Mouse (Mus musculus) midbrain, embryonic 16.5 days (tissue): ENCODE data around the gene Tmem109. TPM values are rescaled to one million over a fixed set of nuclear protein-coding genes. Genes with fewer than 3 reads are reported as not detected.

Experiments used
- ATAC-seq: fragments of 200-750 bp; cut with Nextera tagmentation; 2 replicates; pipeline ENCODE4 v1.8.0; 2017; ENCODE audit warnings: moderate TSS enrichment
- H3K27ac ChIP-seq: fragments of 300-500 bp; sonication (generic); 2 replicates; pipeline ENCODE4 v1.5.1; 2014; ENCODE audit warnings: mild to moderate bottlenecking, low read length, mixed read lengths
- H3K27me3 ChIP-seq: fragments of 300-500 bp; sonication (generic); 2 replicates; pipeline ENCODE4 v1.6.1; 2014; ENCODE audit warnings: low read depth, low read length, mixed read lengths; ENCODE audit not compliant: control insufficient read depth, insufficient read depth
- H3K36me3 ChIP-seq: fragments of 300-500 bp; sonication (generic); 2 replicates; pipeline ENCODE4 v1.6.1; 2014; ENCODE audit warnings: mild to moderate bottlenecking, low read length, moderate library complexity, mixed read lengths; ENCODE audit not compliant: control insufficient read depth, insufficient read depth
- H3K4me1 ChIP-seq: fragments of 300-500 bp; sonication (generic); 2 replicates; pipeline ENCODE4 v1.6.1; 2014; ENCODE audit warnings: mild to moderate bottlenecking, low read length, mixed read lengths; ENCODE audit not compliant: control insufficient read depth, insufficient read depth
- H3K4me2 ChIP-seq: fragments of 300-500 bp; sonication (generic); 2 replicates; pipeline ENCODE4 v1.6.1; 2014; ENCODE audit warnings: mild to moderate bottlenecking, low read length, mixed read lengths
- H3K4me3 ChIP-seq: fragments of 300-500 bp; sonication (generic); 2 replicates; pipeline ENCODE4 v1.5.1; 2014; ENCODE audit warnings: low read depth, mild to moderate bottlenecking, low read length, moderate library complexity, mixed read lengths
- H3K9ac ChIP-seq: fragments of 300-500 bp; sonication (generic); 2 replicates; pipeline ENCODE4 v1.6.1; 2014; ENCODE audit warnings: low read depth, low read length, mixed read lengths
- H3K9me3 ChIP-seq: fragments of 300-500 bp; sonication (generic); replicated peaks from 2 replicates; pipeline ENCODE4 v1.6.1; 2014; ENCODE audit warnings: mild to moderate bottlenecking, low read length, mixed read lengths; ENCODE audit not compliant: control insufficient read depth, poor library complexity, severe bottlenecking
- WGBS: fragments of 180-500 bp; shearing (Covaris S2); extraction: QIAGEN DNeasy Blood & Tissue Kit; methylation state at CpG from one replicate; pipeline ENCODE4 v1.1.7; 2014; 5-methylcytosine and 5-hydroxymethylcytosine counted together
- polyA plus RNA-seq: library from polyadenylated mRNA; unstranded; fragments of >200 nt; fragmentation: Nextera tagmentation; extraction: Ambion mirVana; gene quantifications from 2 replicates; pipeline ENCODE4 v1.2.1, GENCODE M21; 2015

The Tmem109 gene
- polyA plus RNA-seq, 1 experiment from 2014 or later: 47.0 TPM

GRCm38 (mm10) chr19:10914870-10915269 is 33.1 kb upstream of the Tmem109 start:
- no peak for ATAC-seq
- H3K27me3 ChIP-seq: no peaks in the 10 kb centered on the region
- H3K4me3 ChIP-seq: no peak overlapping the region
- WGBS: 77% methylated on average over 2 of the region's 2 CpGs
- H3K9ac ChIP-seq: no peak overlapping the region
- H3K36me3 ChIP-seq: no peaks in the 10 kb centered on the region
- no peak overlapping the region for H3K27ac ChIP-seq
- H3K4me2 ChIP-seq: no peak overlapping the region
- H3K9me3 ChIP-seq: no peaks in the 10 kb centered on the region
- H3K4me1 ChIP-seq: 0 out of 2 replicates have a peak, but pooled peaks cover 2% of the 10 kb centered on the region

GRCm38 (mm10) chr19:10914291-10914690 is 32.5 kb upstream of the Tmem109 start:
- H3K4me2 ChIP-seq: no peak overlapping the region
- H3K4me3 ChIP-seq: no peak overlapping the region
- no peak overlapping the region for H3K9ac ChIP-seq
- 0 out of 2 replicates have a peak, but pooled peaks cover 2% of the 10 kb centered on the region for H3K4me1 ChIP-seq
- WGBS: 77% methylated on average over 7 of the region's 7 CpGs
- no peak for ATAC-seq
- H3K36me3 ChIP-seq: no peaks in the 10 kb centered on the region
- H3K27me3 ChIP-seq: no peaks in the 10 kb centered on the region
- no peak overlapping the region for H3K27ac ChIP-seq
- no peaks in the 10 kb centered on the region for H3K9me3 ChIP-seq

GRCm38 (mm10) chr19:10909087-10909721 is 27.4 kb upstream of the Tmem109 start:
- no peaks in the 10 kb centered on the region for H3K9me3 ChIP-seq

GRCm38 (mm10) chr19:10907891-10908290 is 26.1 kb upstream of the Tmem109 start:
- Histone ChIP-seq H3K4me2 (no peak overlapping the region), H3K4me3 (no peak overlapping the region), H3K4me1 (no peaks in the 10 kb centered on the region), H3K27me3 (no peaks in the 10 kb centered on the region), H3K36me3 (peaks cover 27% of the 10 kb centered on the region), H3K27ac (no peak overlapping the region), H3K9me3 (no peaks in the 10 kb centered on the region), H3K9ac (no peak overlapping the region)
- peak; percentile 36; the same call in 1 of the 2 replicates for ATAC-seq
- 63% methylated on average over 3 of the region's 3 CpGs for WGBS

More at GRCm38 (mm10) chr19:10909087-10909721, 27.4 kb upstream of the Tmem109 start:
- H3K4me1 ChIP-seq: no peaks in the 10 kb centered on the region
- H3K27me3 ChIP-seq: no peaks in the 10 kb centered on the region
- no peak overlapping the region for H3K4me3 ChIP-seq
- no peak overlapping the region for H3K27ac ChIP-seq
- no peak for ATAC-seq
- H3K36me3 ChIP-seq: peaks cover 15% of the 10 kb centered on the region
- no peak overlapping the region for H3K9ac ChIP-seq
- WGBS: 88% methylated on average over 6 of the region's 6 CpGs
- no peak overlapping the region for H3K4me2 ChIP-seq

DNA sequence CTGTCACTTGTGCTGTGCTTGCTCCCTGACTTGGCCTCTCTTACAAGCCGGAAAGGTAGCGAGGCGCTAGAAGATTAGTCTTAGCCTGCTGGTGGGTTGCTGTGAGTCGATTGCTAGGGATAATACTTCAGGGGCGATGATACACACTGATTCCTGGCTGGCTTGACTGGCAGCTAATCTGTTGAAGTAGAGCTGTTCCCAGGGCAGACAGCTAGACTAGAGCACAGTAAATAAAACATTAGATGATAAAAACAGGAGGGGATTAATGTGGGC is 23.9 kb upstream of the Tmem109 start:
- no peak overlapping the region for H3K27ac ChIP-seq
- H3K4me1 ChIP-seq: no peaks in the 10 kb centered on the region
- H3K27me3 ChIP-seq: no peaks in the 10 kb centered on the region
- no peak for ATAC-seq
- H3K9me3 ChIP-seq: no peaks in the 10 kb centered on the region
- no peak overlapping the region for H3K9ac ChIP-seq
- WGBS: 79% methylated on average over 5 of the region's 5 CpGs
- peaks cover 47% of the 10 kb centered on the region for H3K36me3 ChIP-seq
- no peak overlapping the region for H3K4me2 ChIP-seq
- no peak overlapping the region for H3K4me3 ChIP-seq

DNA sequence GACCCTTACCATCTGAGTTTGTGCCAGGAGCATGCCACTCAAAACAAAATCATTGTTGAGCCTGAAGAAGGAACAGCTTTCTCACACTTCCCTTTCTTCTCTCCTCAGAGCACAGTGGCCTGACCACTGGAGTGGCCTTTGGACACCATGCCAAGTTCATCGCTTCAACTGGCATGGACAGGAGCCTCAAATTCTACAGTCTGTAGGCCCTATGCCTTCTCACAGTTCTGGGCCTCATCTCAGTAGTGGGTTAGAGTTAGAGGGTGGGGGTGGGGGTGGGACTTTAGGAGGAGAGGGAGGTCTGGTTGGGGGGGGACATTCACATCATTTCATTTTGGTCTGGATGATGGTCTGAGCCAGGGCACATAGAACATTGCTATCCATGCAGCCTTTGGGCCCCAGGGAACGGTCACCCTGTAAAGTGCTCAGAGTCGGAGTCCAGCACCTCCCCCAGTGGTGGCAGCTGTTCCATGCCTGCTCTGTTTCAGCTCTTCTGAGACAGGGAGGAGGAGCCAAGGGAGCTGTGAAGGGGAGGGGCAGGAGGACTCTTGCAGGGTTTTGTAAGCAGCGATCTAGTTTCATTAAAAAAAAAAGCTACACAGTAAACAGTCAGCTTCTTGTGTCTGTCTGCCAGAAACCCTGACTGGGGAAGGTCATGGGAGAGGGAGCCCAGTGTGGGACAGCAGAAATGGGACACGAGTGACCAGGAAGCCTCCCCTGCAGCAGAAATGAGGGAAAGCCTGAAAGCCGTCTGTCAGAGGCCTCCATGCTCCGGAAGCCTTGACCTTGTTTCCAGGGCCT is 23.3 kb upstream of the Tmem109 start:
- H3K9ac ChIP-seq: no peak overlapping the region
- WGBS: 69% methylated on average over 7 of the region's 7 CpGs
- H3K9me3 ChIP-seq: no peaks in the 10 kb centered on the region
- H3K4me2 ChIP-seq: no peak overlapping the region
- no peak overlapping the region for H3K27ac ChIP-seq
- H3K27me3 ChIP-seq: no peaks in the 10 kb centered on the region
- H3K4me1 ChIP-seq: no peaks in the 10 kb centered on the region
- H3K4me3 ChIP-seq: no peak overlapping the region
- ATAC-seq: no peak
- peaks cover 51% of the 10 kb centered on the region for H3K36me3 ChIP-seq

DNA sequence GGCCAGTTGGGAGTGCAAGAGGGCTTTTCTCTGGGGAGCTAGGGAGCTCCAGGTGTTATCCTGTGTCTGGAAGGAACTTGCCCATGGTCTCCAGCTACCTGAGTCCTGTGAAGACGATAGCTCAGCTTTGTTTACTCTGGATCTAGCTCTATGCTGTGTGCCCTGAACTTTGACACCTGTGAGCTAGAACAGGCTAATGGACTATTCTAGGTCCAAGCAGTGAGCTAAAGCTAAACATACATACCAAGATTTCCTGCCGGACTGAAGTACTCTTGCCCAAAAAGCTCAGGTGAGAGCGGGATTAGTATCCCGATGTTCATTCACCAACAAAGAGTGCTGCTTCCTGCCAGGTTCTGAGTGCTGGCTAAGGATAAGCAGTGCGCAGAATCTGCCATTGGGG is 22.7 kb upstream of the Tmem109 start:
- WGBS: 92% methylated on average over 5 of the region's 5 CpGs
- H3K4me1 ChIP-seq: no peaks in the 10 kb centered on the region
- no peaks in the 10 kb centered on the region for H3K9me3 ChIP-seq
- H3K27ac ChIP-seq: no peak overlapping the region
- no peaks in the 10 kb centered on the region for H3K27me3 ChIP-seq
- no peak overlapping the region for H3K4me3 ChIP-seq
- no peak for ATAC-seq
- no peak overlapping the region for H3K4me2 ChIP-seq
- no peak overlapping the region for H3K9ac ChIP-seq
- H3K36me3 ChIP-seq: peaks cover 57% of the 10 kb centered on the region

DNA sequence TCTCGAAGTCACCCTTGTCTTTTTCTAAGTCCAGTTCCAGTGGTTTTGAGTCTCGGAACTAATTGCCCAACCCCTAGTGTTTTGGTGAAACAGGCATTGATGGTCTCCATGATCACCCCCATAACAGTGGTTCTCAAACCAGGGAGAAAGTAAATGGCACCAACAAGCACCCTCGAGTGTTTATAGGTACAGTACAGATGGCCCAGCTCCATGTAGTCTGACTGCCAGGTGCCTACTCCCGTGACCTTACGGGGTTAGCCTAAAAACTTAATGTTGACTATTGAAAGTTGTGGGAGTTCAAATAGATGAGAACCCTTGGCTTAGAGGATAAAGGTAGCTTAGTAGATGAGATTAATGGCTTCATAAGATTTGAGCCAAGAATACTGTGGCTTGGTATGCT is 19.2 kb upstream of the Tmem109 start:
- Histone ChIP-seq H3K4me3 (no peak overlapping the region), H3K4me1 (peaks cover 9% of the 10 kb centered on the region), H3K36me3 (peaks cover 67% of the 10 kb centered on the region), H3K27ac (no peak overlapping the region), H3K9ac (no peak overlapping the region), H3K4me2 (no peak overlapping the region), H3K9me3 (no peaks in the 10 kb centered on the region), H3K27me3 (no peaks in the 10 kb centered on the region)
- 96% methylated on average over 5 of the region's 5 CpGs for WGBS
- no peak for ATAC-seq

GRCm38 (mm10) chr19:10900315-10900714 is 18.5 kb upstream of the Tmem109 start:
- peaks cover 63% of the 10 kb centered on the region for H3K36me3 ChIP-seq
- WGBS: 85% methylated on average over 6 of the region's 6 CpGs

More at GRCm38 (mm10) chr19:10900315-10900714, 18.5 kb upstream of the Tmem109 start:
- no peaks in the 10 kb centered on the region for H3K27me3 ChIP-seq
- H3K27ac ChIP-seq: no peak overlapping the region
- no peak overlapping the region for H3K9ac ChIP-seq
- no peaks in the 10 kb centered on the region for H3K9me3 ChIP-seq
- peaks cover 12% of the 10 kb centered on the region for H3K4me1 ChIP-seq
- no peak overlapping the region for H3K4me2 ChIP-seq
- ATAC-seq: no peak
- no peak overlapping the region for H3K4me3 ChIP-seq
